Mouse (Mus musculus) retina, postnatal 7 days (tissue): ENCODE measurements at regions not wholly inside any gene's neighbourhood (a gene's known extent, or its start where the extent isn't known, plus 50 kb on each side); places are given as distances from the start of the nearest gene placed in this dataset.
A peak's percentile ranks its signal among the peaks of the same experiment; 100 is the strongest.

ENCODE experiments used
- DNase-seq: peaks from one replicate; pipeline ENCODE4 v3.0.0-alpha.2; 2012; ENCODE audit warnings: low read depth, low spot score

- no peak for DNase-seq
Measured at GRCm38 (mm10) chr7:83023990-83024389, 156.9 kb downstream of the Mex3b start.

DNA sequence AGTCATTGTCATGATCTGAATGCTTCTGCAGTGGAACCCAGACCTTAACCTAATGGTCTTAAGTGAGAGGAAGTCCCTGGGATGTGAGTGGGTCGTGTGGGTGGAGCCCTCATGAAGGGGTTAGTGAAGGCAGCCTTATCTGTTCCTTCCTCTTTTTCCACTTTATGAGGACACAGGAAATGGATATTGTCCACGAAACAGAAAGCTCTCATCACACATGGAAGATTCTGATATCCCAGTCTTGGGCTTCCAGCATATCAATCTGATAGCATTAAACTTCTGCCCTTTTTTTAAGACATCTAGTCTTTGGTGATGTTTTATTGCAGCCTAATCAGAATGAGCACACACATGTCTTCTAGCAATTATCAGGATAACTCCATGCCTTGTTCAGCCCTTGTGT, 164.0 kb downstream of the Mex3b start:
- DNase-seq, result no peak

DNA sequence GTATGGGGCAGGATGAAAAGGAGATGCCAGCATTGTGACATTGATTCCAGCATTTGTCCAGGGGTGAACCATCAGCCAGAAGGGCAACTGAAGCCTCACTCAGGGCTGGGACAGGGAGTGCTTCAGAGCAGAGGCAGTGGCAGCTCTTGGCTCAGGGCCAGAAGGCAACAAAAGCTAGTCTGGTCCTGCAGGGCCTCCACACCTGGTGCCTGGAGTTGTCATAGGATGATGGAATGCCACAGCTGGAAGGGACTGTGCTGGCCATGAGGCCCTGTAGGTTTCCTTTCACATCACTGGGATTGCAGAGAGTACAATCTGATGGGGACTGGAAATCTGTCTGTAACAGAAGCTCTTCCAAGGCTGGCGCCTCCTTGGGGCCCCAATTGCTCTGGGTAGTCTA, 164.9 kb downstream of the Mex3b start:
- DNase-seq, result no peak

- DNase-seq, result peak; percentile 13
Measured at GRCm38 (mm10) chr7:83032924-83033323, 165.8 kb downstream of the Mex3b start.

- no peak for DNase-seq
Measured at GRCm38 (mm10) chr7:83035190-83035589, 168.1 kb downstream of the Mex3b start.

DNA sequence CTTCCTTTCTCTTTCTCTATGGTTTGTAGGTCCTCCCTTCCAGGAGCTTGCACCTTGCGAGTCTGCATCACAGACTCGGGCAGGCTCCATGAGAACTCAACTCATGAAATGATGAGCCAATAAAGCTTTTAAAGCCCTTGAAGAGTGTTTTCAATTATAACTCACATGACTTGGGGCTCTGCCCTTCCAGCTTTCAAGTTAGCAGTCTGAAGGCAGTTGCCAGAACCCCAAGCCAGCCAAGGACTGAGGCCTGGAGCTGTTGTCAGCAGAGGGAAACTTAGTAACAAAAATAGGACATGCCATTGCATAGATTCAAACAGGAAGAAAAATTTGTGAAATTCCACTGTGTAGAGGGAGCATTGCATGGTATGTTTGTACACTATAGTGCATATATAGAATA, 169.3 kb downstream of the Mex3b start:
- DNase-seq, result no peak

DNA sequence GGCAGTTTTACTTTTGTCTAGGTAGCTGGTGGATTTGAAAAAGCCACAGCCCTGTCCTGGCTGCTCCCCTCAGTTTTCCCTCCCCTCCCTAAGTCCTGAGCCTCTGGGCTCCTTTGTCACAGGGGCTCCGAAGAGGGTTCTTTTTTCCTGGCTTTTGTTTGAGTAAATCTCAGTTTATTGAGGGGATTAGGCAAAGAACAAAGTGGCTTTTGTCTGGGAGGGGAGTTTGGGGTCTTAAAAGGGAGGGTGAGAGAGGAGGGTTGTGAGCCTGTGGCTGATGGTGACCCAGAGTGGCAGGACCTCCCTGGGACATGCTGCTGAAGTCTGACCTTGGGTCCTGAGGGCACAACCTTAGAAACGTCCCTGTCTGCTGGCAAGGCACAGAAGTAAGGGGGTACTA, 170.0 kb downstream of the Mex3b start:
- no peak for DNase-seq

DNA sequence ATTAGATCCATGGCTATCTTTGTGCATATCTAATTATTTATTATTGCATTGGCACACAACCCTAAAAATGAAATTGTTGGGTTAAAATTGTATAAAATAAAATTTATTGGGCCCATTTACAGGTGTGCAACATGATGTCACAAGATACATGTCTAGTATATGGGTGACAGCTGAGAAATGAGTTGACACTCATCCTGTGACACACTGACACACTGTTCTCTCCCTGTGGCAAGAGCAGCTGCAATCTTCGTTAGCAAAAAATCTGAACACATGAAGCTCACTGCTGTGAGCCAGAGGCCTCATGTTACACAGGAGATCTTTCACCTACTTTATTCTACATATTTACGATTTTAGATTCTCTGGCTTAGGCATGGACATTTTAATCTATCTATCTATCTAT, 170.6 kb downstream of the Mex3b start:
- DNase-seq, result no peak

GRCm38 (mm10) chr7:83043746-83044145, 176.6 kb downstream of the Mex3b start:
- DNase-seq, result no peak

DNA sequence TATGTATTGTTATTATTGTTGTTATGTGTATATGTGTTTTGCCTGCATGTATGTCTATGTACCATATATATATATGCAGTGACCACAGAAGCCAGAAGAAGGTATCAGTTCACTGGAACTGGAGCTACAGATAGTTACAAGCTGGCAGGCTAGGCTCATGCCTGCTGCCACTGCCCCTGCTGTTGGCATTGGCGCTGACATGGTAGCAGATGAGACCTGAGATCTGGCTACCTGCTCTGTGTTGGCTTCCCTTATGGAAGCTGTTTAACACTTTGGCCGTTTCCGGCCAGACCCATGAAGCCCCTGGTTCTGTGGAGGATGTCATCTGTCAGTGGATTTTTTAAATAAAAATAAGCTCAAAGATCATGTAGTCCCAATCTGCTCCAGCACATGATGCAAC, 178.1 kb downstream of the Mex3b start:
- DNase-seq, result no peak

DNA sequence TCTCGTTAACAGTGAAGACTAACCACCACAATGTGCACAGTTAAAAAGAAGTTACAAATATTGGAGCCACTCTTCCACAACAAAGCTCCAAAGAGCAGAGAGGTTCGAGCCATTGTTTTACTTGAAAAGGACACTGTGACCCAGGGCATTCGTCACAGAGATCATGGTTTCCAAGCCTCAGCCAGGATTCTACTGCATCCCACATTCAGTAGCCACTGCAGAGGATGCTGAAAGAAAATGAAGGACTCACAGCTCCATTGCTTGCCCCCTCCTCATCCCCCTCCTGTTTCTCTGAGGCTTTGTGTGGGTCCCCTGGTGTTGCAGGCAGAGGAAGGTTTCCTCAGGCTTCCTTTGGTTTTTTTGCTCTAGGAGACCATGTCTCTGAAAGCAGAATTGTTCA, 182.9 kb downstream of the Mex3b start:
- no peak for DNase-seq

- DNase-seq, result no peak
Measured at GRCm38 (mm10) chr7:83050833-83051497, 183.8 kb downstream of the Mex3b start.

DNA sequence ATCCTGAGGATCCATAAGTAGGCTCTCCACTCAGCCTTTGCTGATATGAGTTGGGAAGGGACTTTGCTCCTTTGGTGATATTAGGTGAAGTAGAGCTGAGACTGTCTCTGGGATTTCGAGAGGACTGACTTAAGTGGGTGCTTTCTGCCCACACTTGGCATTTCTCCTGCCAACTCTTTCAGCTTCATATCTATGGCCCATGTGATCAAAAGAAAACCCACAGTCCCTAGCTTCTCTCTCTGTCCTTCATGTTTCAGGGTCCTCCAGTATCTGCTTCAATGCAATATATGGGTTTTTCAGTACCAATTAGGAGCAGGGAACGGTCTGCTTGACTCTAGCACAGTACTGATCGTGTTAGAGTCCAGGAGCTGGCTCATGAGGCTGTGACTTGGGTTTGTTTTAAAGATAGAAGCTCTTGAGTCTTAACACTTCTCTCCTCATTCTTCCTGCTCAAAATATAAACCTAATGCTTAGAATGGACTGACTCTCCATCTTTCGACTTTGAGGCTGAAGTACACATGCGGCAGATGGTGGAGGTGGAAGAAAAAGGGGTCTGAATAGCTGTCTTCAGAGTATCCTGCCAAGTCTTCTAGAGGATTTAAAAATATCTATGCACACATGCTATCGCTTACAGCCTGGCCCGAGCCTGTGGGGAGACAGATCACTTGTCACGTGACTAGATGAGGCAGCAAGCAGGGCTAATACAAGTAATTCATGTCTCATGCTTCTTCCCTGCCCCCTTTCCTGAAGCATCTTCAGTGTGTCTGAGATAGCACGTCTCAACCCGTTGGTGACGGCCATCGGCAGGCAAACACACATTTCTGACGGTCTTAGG, 189.2 kb downstream of the Mex3b start:
- no peak for DNase-seq

- DNase-seq, result no peak
Measured at GRCm38 (mm10) chr7:83060318-83060717, 193.2 kb downstream of the Mex3b start.

GRCm38 (mm10) chr7:83060733-83061132, 193.6 kb downstream of the Mex3b start:
- DNase-seq, result no peak

DNA sequence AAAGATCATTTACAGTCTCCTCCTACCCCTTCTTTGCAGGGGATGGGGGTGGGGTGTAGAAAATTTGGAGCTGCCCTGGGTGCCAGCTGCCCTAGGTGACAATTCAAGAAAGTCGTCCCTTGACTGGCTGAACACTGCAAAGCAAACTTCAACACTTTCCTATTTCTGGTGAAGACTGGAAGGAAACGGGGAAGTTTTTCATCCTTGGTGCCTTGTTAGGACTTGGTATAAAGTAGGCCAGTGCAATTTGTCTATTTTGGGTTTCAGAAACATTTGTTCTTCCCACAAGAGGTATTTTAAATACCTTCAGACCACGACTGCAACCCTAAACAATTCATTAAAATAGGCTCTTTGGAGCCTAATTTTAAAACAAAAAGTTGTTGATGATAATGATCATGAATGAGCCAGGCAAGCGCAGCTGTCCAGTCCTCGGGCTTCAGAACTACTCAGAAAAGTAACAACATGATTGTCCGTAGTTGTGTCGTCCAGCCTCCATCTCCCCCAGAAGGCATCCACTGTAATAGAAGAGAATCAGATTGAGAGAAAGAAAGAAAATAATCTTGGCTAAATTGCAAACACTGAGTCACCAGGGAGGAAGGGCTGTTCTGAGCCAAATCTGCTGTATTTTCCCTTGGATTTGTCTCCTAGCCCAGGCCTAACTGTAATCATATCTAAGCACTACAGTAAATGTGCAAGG, 194.2 kb downstream of the Mex3b start:
- DNase-seq, result no peak

- no peak for DNase-seq
Measured at GRCm38 (mm10) chr7:83061894-83062477, 194.9 kb downstream of the Mex3b start.

DNA sequence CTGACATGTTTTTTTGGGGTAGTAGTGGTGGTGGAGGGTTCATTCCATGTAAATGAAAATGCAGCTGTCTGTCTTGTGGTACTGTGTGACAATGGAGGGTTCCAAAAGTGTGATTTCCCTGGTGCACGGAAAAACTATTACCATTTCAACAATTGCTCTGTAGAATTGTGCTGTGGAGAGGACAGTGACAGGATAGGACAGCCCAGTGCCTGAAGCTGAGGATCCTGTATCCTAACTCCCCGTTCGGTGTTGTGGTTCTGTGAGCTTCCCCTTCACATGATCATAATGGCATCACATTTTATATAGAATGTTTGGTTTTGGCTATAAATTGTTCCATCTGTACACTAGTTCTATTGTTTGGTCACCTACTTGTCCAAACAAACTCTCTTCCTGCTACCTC, 196.4 kb downstream of the Mex3b start:
- DNase-seq, result no peak

- DNase-seq, result no peak
Measured at GRCm38 (mm10) chr7:83065341-83065740, 198.2 kb downstream of the Mex3b start.

DNA sequence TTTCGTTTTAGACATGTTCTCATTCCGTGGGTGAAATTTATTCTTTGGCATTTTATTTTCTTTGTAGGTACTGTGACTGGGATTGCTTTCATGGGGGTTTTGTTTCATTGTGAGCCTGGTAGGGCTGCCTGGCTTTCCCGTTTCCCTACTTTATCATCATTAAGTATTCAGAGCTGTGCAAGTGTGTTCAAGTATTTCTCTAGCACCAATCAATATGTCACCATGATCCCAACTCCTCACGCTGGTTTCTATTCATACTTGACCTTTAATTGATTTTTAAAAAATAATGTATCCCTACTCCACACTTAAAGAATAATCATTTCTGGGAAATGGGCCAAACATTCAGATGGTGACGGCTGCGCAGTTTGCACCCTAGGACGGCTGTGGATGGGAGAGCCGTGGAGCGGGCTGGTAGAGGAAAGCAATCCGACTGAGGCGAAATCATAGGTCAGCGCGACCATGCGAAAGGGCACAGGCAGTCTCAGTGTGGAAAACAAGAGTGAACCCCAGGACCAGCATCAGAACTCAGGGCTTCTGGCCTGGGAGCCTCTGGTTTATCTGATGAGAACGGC, 207.4 kb downstream of the Mex3b start:
- DNase-seq, result no peak

GRCm38 (mm10) chr7:83075159-83075952, 208.2 kb downstream of the Mex3b start:
- DNase-seq, result no peak
